Mouse (Mus musculus) midbrain, embryonic 10.5 days (tissue): ENCODE results near the gene Cep135. TPM values are rescaled to one million over a fixed set of nuclear protein-coding genes. Genes with fewer than 3 reads are reported as not detected.

Experiments used
- polyA plus RNA-seq: library from polyadenylated mRNA; unstranded; fragments of >200 nt; fragmentation: Nextera tagmentation; extraction: Ambion mirVana; gene quantifications from 2 replicates; pipeline ENCODE4 v1.2.1, GENCODE M21; 2016

Cep135 gene
- polyA plus RNA-seq, 1 experiment from 2014 or later: 9.9 TPM

Other genes starting within 250 kb of the Cep135 start
- gene Nmu, start 224.9 kb upstream of the Cep135 start, polyA plus RNA-seq: 0.28 and 0.45 TPM in 2 replicates
- 0.57 and 0.90 TPM in 2 replicates for gene Gm7271, start 104.7 kb upstream of the Cep135 start, polyA plus RNA-seq
- gene Exoc1, start 59.4 kb upstream of the Cep135 start, polyA plus RNA-seq: 43.7 and 53.1 TPM in 2 replicates
- gene C530008M17Rik, start 67.8 kb downstream of the Cep135 start, polyA plus RNA-seq: 31.5 and 36.0 TPM in 2 replicates